Mouse (Mus musculus) limb, embryonic 11.5 days (tissue): ENCODE data around the gene Rad9a. TPM values are rescaled to one million over a fixed set of nuclear protein-coding genes. Genes with fewer than 3 reads are reported as not detected.

Experiments
- ATAC-seq: fragments of 200-750 bp; cut with Nextera tagmentation; 2 replicates; pipeline ENCODE4 v1.8.0; 2017; ENCODE audit warnings: low read depth; ENCODE audit not compliant: insufficient number of reproducible peaks, low FRiP score, low TSS enrichment
- DNase-seq: peaks from one replicate; pipeline ENCODE4 v3.0.0-alpha.2; 2015; ENCODE audit warnings: low spot score
- H3K27ac ChIP-seq: fragments of 300-500 bp; sonication (generic); replicated peaks from 2 replicates; pipeline ENCODE4 v1.5.1; 2014; ENCODE audit warnings: low read depth, mild to moderate bottlenecking, low read length
- H3K27me3 ChIP-seq: fragments of 300-500 bp; sonication (generic); 2 replicates; pipeline ENCODE4 v1.6.1; 2014; ENCODE audit warnings: mild to moderate bottlenecking, low read length, mixed read lengths; ENCODE audit not compliant: control insufficient read depth, insufficient read depth
- H3K36me3 ChIP-seq: fragments of 300-500 bp; sonication (generic); 2 replicates; pipeline ENCODE4 v1.6.1; 2014; ENCODE audit warnings: mild to moderate bottlenecking, low read length, moderate library complexity, mixed read lengths; ENCODE audit not compliant: control insufficient read depth, insufficient read depth
- H3K4me1 ChIP-seq: fragments of 300-500 bp; sonication (generic); 2 replicates; pipeline ENCODE4 v1.6.1; 2014; ENCODE audit warnings: low read length, mixed read lengths; ENCODE audit not compliant: control insufficient read depth, insufficient read depth
- H3K4me2 ChIP-seq: fragments of 300-500 bp; sonication (generic); 2 replicates; pipeline ENCODE4 v1.6.1; 2014; ENCODE audit warnings: low read depth, mild to moderate bottlenecking, moderate library complexity; ENCODE audit not compliant: severe bottlenecking
- H3K4me3 ChIP-seq: fragments of 300-500 bp; sonication (generic); 2 replicates; pipeline ENCODE4 v1.5.1; 2014; ENCODE audit warnings: low read depth, low read length
- H3K9ac ChIP-seq: fragments of 300-500 bp; sonication (generic); 2 replicates; pipeline ENCODE4 v1.6.1; 2014; ENCODE audit warnings: mild to moderate bottlenecking, low read length
- H3K9me3 ChIP-seq: fragments of 300-500 bp; sonication (generic); 2 replicates; pipeline ENCODE4 v1.6.1; 2016; ENCODE audit warnings: low read length; ENCODE audit not compliant: control insufficient read depth
- WGBS: fragments of 180-500 bp; shearing (Covaris S2); extraction: QIAGEN DNeasy Blood & Tissue Kit; methylation state at CpG from one replicate; pipeline ENCODE4 v1.1.7; 2014; 5-methylcytosine and 5-hydroxymethylcytosine counted together
- polyA plus RNA-seq: library from polyadenylated mRNA; unstranded; fragments of >200 nt; fragmentation: Nextera tagmentation; extraction: Ambion mirVana; gene quantifications from 2 replicates; pipeline ENCODE4 v1.2.1, GENCODE M21; 2014

Rad9a gene
- polyA plus RNA-seq, 1 experiment from 2014 or later: 52.5 TPM

DNA sequence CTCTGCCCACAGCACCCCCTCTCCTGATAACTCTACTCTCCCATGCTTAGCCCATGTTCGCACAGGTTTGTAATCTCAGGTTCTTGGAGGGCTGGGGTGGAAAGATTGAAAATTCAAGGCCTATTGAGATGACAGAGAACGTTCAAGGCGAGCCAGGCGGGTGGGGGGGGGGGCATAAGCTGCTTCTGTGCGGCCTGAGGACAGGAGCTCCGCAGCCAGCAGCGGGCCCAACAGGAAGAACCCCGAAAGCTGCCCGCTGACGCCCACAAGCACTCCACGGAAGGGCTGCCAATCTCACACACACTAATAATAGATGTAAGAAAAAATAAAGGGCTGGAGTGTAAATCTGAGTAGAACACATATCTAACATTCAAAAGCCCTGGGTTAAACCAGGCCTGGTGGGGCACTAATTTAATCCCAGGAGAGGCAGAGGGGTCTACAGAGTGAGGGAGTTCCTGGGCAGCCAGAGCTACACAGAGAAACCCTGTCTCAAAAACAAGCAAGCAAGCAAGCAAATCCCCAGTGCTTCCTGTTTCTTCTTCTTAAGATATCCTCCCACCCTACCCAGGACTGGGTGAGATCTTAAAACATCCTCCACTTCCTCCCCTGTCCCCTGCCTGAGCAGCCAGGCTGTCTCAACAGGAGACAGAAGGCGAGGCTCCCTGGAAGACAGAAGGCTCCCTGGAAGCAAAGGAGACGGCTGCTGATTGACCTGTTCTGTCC lies 2.3 kb upstream of the Rad9a start:
- Histone ChIP-seq H3K9me3 (no peaks in the 10 kb centered on the region), H3K4me1 (peaks cover 14% of the 10 kb centered on the region), H3K4me2 (no peak overlapping the region), H3K27me3 (0 out of 2 replicates have a peak, but pooled peaks cover 2% of the 10 kb centered on the region), H3K36me3 (0 out of 2 replicates have a peak, but pooled peaks cover 3% of the 10 kb centered on the region), H3K27ac (no peak overlapping the region), H3K9ac (no peak overlapping the region), H3K4me3 (no peak overlapping the region)
- 70% methylated on average over 13 of the region's 13 CpGs for WGBS
- DNase-seq (no peak), ATAC-seq (no peak)

DNA sequence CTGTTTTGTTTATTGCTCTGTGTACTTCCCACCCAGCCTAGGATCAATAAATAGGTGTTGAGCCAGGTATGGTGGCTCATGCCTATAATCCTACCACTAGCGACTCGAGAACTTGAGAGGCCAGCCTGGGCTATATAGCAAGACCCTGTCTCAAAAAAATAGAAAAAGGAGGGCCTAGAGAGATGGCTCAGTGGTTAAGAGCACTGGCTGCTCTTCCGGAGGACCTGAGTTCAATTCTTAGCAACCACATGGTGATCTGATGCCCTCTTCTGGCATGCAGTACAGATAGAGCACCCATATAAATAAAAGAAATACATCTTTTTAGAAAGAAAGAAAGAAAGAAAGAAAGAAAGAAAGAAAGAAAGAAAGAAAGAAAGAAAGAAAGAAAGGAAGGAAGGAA lies 1.7 kb upstream of the Rad9a start:
- no peak overlapping the region for H3K9ac ChIP-seq
- H3K4me1 ChIP-seq: peaks cover 14% of the 10 kb centered on the region
- no peak overlapping the region for H3K4me3 ChIP-seq
- DNase-seq (no peak), ATAC-seq (no peak)
- H3K4me2 ChIP-seq: peak overlapping the region; percentile 97; the same call in 1 of the 2 replicates
- 67% methylated on average over 3 of the region's 3 CpGs for WGBS
- H3K9me3 ChIP-seq: no peaks in the 10 kb centered on the region
- 0 out of 2 replicates have a peak, but pooled peaks cover 3% of the 10 kb centered on the region for H3K36me3 ChIP-seq
- H3K27me3 ChIP-seq: 0 out of 2 replicates have a peak, but pooled peaks cover 2% of the 10 kb centered on the region
- H3K27ac ChIP-seq: no peak overlapping the region

DNA sequence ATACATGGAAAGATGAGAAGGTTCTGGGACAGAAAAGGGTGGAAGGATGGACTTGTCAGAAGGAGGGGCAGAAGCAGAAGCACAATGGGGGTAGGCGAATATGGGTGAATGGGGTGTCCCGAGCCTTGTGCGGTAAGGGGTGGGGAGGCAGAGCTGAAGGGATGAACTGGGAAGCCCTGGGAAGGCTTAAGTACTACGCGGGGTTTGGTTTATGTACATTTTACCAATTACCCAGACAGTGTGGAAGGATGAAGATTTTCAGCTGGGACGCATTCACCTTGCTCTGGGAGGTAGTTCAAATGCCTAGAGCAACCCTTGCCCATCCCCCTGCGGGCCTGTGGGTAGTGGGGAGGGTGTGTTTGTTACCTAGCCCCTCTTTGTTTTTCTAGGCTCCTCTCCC lies 687 bp upstream of the Rad9a start:
- H3K9ac ChIP-seq: peak overlapping the region; percentile 75; the same call in 1 of the 2 replicates
- peaks cover 4% of the 10 kb centered on the region; the same call in 1 of the 2 replicates for H3K36me3 ChIP-seq
- H3K4me2 ChIP-seq: peak overlapping the region; percentile 97
- DNase-seq (no peak), ATAC-seq (no peak)
- peaks cover 14% of the 10 kb centered on the region for H3K4me1 ChIP-seq
- H3K27me3 ChIP-seq: 0 out of 2 replicates have a peak, but pooled peaks cover 2% of the 10 kb centered on the region
- WGBS: 31% methylated on average over 7 of the region's 7 CpGs
- H3K4me3 ChIP-seq: peak overlapping the region; percentile 80
- no peak overlapping the region for H3K27ac ChIP-seq
- no peaks in the 10 kb centered on the region for H3K9me3 ChIP-seq

DNA sequence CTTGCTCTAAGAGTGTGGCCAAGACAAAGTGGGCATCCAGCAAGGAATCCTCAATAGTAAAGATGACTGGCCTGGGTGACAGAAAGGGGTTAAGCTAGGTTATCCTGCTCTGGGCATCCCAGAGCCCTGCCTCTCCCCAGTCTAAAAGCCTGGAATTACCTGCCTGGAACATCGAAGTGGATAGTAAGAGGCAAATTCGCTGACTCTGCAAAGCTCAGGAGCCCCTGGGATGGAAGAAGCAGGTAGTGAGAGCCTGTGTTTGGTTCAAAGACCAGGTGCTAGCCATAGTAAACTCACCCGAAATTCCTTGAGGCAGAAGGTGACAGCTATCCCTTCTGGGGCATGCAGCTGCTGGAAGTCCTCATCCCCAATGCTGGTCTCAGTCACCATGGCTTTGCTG lies 4.3 kb downstream of the Rad9a start:
- Histone ChIP-seq H3K4me2 (no peak overlapping the region), H3K4me3 (no peak overlapping the region), H3K4me1 (peaks cover 28% of the 10 kb centered on the region), H3K9me3 (no peaks in the 10 kb centered on the region), H3K27ac (no peak overlapping the region; the same call in 1 of the 2 replicates), H3K36me3 (peaks cover 39% of the 10 kb centered on the region), H3K27me3 (no peaks in the 10 kb centered on the region), H3K9ac (no peak overlapping the region)
- DNase-seq: no peak
- no peak for ATAC-seq
- WGBS: 63% methylated on average over 3 of the region's 3 CpGs

DNA sequence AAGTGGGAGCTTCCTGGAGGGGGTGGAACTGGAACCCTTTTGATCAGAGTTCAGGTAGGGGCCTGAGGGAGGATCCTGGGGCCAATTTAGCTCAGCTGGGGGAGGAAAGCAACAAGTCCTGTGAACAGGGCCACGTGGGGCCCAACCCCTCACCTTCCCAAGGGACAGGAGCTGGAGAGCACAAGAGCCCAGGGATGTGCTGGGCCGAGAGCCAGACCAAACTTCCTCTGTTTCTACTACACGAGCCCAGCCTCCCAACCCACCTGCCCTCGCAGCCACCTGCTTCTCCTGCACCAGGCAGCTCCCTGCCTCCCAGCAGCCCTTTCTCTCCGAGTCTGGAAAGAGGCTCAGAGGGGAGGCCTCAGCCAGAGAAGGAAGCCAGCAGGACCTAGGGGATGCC lies 4.9 kb downstream of the Rad9a start:
- Histone ChIP-seq H3K9ac (no peak overlapping the region), H3K9me3 (no peaks in the 10 kb centered on the region), H3K4me3 (no peak overlapping the region), H3K4me2 (no peak overlapping the region), H3K27ac (no peak overlapping the region), H3K27me3 (no peaks in the 10 kb centered on the region), H3K36me3 (peaks cover 39% of the 10 kb centered on the region), H3K4me1 (peaks cover 24% of the 10 kb centered on the region)
- DNase-seq (no peak), ATAC-seq (no peak)
- 21% methylated on average over 5 of the region's 5 CpGs for WGBS

DNA sequence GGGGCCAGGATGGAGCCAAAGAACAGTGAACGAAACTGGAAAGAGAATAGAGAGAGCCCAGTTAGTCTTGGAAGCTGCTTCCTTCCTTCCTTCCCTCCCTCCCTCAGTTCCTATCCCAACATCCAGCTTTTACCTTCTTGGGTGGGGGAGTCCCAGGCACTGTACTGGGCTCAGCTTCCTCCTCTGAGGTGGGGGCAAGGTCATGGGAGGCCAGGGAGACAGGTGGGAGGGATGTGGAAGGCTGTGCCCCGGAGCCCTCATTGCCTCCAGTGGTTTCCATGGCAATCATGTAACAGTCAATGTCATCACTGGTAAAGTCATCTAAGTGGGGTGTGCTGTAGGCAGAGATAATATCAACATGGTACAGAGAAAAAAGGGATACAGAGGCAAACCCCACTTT lies 5.4 kb downstream of the Rad9a start:
- DNase-seq (no peak), ATAC-seq (no peak)
- H3K4me1 ChIP-seq: peaks cover 24% of the 10 kb centered on the region
- no peaks in the 10 kb centered on the region for H3K27me3 ChIP-seq
- no peaks in the 10 kb centered on the region for H3K9me3 ChIP-seq
- no peak overlapping the region for H3K4me2 ChIP-seq
- no peak overlapping the region for H3K4me3 ChIP-seq
- no peak overlapping the region for H3K9ac ChIP-seq
- H3K27ac ChIP-seq: no peak overlapping the region
- peaks cover 39% of the 10 kb centered on the region for H3K36me3 ChIP-seq
- WGBS: 63% methylated on average over 2 of the region's 2 CpGs

DNA sequence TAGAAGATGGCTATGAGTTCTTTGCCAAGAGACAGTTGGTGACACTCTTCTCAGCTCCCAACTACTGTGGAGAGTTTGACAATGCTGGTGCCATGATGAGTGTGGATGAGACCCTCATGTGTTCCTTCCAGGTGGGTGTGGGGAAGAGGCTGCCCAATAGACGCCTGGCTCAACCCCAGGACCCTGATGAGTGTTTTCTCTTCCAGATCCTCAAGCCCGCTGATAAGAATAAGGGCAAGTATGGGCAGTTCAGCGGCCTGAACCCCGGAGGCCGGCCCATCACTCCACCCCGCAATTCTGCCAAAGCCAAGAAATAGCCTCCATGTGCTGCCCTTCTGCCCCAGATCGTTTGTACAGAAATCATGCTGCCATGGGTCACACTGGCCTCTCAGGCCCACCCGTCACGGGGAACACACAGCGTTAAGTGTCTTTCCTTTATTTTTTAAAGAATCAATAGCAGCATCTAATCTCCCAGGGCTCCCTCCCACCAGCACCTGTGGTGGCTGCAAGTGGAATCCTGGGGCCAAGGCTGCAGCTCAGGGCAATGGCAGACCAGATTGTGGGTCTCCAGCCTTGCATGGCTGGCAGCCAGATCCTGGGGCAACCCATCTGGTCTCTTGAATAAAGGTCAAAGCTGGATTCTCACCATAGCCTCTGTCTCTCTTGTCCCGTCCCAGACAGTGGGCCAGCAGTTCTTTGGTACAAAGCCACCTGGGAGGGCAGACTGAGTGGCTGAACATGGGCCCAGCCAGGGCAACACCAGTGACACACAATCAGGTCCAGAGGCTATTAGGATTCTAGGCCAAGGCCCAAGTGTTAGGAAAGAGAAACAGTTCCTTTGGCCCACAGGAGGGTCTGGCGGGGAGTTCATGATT lies 6.4 kb downstream of the Rad9a start:
- Histone ChIP-seq H3K4me1 (peaks cover 17% of the 10 kb centered on the region), H3K36me3 (peaks cover 39% of the 10 kb centered on the region), H3K4me3 (no peak overlapping the region), H3K27ac (no peak overlapping the region), H3K27me3 (no peaks in the 10 kb centered on the region), H3K4me2 (no peak overlapping the region), H3K9ac (no peak overlapping the region), H3K9me3 (no peaks in the 10 kb centered on the region)
- 81% methylated on average over 12 of the region's 12 CpGs for WGBS
- no peak for ATAC-seq
- DNase-seq: no peak

DNA sequence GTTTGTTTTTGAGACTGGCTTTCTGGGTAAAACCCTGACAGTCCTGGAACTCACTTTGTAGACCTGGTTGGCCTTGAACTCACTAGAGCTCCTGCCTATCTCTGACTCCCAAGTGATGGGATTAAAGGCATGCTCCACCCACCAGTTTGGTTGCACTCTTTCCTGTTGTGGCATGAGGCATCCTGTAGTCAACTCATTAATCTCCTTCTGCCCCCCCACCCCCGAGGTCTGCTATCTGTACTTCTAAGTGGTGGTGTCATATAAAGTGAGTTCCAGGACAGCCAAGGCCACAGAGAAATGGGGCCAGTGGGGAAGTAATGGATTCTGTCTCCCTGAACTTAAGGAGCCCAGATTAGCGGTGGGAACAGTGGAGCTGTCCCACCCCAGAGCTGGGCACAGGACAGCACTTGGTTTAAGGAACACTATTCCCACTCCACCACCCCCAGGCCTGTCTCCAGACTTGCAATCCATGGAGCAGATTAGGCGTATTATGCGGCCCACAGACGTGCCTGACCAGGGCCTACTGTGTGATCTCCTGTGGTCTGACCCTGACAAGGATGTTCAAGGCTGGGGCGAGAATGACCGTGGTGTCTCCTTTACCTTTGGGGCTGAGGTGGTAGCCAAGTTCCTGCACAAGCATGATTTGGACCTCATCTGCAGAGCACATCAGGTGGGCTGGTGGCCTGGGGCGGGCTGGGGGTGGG lies 7.3 kb downstream of the Rad9a start:
- no peak overlapping the region for H3K27ac ChIP-seq
- no peak overlapping the region for H3K4me3 ChIP-seq
- no peak overlapping the region for H3K4me2 ChIP-seq
- no peak for DNase-seq
- peaks cover 17% of the 10 kb centered on the region for H3K4me1 ChIP-seq
- peaks cover 36% of the 10 kb centered on the region for H3K36me3 ChIP-seq
- no peaks in the 10 kb centered on the region for H3K27me3 ChIP-seq
- ATAC-seq: no peak
- 88% methylated on average over 8 of the region's 8 CpGs for WGBS
- H3K9ac ChIP-seq: no peak overlapping the region
- no peaks in the 10 kb centered on the region for H3K9me3 ChIP-seq
